Mouse (Mus musculus) lung, embryonic 16.5 days (tissue): ENCODE measurements around the gene Plch2. TPM values are rescaled to one million over a fixed set of nuclear protein-coding genes. Genes with fewer than 3 reads are reported as not detected.
A peak's percentile ranks its signal among the peaks of the same experiment; 100 is the strongest.

Source experiments
- ATAC-seq: fragments of 200-750 bp; cut with Nextera tagmentation; 2 replicates; pipeline ENCODE4 v1.8.0; 2017; ENCODE audit warnings: low read depth, mild to moderate bottlenecking, moderate library complexity
- H3K27ac ChIP-seq: fragments of 300-500 bp; sonication (generic); 2 replicates; pipeline ENCODE4 v1.5.1; 2014; ENCODE audit warnings: mild to moderate bottlenecking, control low read depth, low read length
- H3K27me3 ChIP-seq: fragments of 300-500 bp; sonication (generic); 2 replicates; pipeline ENCODE4 v1.6.1; 2014; ENCODE audit warnings: low read depth, low read length, mixed read lengths; ENCODE audit not compliant: control insufficient read depth, insufficient read depth
- H3K36me3 ChIP-seq: fragments of 300-500 bp; sonication (generic); 2 replicates; pipeline ENCODE4 v1.6.1; 2014; ENCODE audit warnings: low read length; ENCODE audit not compliant: control insufficient read depth, insufficient read depth
- H3K4me1 ChIP-seq: fragments of 300-500 bp; sonication (generic); replicated peaks from 2 replicates; pipeline ENCODE4 v1.6.1; 2014; ENCODE audit warnings: low read length, mixed read lengths; ENCODE audit not compliant: control insufficient read depth, insufficient read depth
- H3K4me2 ChIP-seq: fragments of 300-500 bp; sonication (generic); 2 replicates; pipeline ENCODE4 v1.6.1; 2014; ENCODE audit warnings: low read depth, low read length, control low read depth
- H3K4me3 ChIP-seq: fragments of 300-500 bp; sonication (generic); 2 replicates; pipeline ENCODE4 v1.5.1; 2014; ENCODE audit warnings: mild to moderate bottlenecking, low read length, control low read depth
- H3K9ac ChIP-seq: fragments of 300-500 bp; sonication (generic); 2 replicates; pipeline ENCODE4 v1.6.1; 2014; ENCODE audit warnings: low read length, control low read depth
- H3K9me3 ChIP-seq: fragments of 300-500 bp; sonication (generic); 2 replicates; pipeline ENCODE4 v1.6.1; 2016; ENCODE audit warnings: low read length; ENCODE audit not compliant: control insufficient read depth
- WGBS: fragments of 180-500 bp; shearing (Covaris S2); extraction: QIAGEN DNeasy Blood & Tissue Kit; methylation state at CpG from one replicate; pipeline ENCODE4 v1.1.7; 2014; 5-methylcytosine and 5-hydroxymethylcytosine counted together
- polyA plus RNA-seq: library from polyadenylated mRNA; unstranded; fragments of >200 nt; fragmentation: Nextera tagmentation; extraction: Ambion mirVana; gene quantifications from 2 replicates; pipeline ENCODE4 v1.2.1, GENCODE M21; 2015

Gene Plch2
- polyA plus RNA-seq, 1 experiment from 2014 or later = 11.4 TPM

DNA sequence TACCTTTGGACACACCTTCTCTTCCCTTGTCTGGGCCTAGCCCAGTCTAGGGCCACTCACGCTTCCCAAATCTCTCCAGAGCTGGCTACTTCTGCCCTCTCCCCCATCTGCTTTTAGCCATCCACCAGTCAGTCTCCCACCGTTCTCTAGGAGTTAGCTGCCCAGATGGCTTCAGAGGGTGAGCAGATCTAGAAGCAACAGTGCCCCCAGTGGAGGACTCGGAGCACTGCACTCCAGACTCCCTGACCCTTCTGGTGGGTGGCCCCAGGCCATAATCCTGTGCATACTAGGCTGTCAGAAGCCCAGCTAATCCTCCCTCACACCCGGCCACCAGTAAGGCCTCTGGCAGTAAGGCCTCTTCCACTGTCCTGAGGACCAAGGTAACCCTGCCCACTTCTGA lies 43.8 kb downstream of the Plch2 start:
- Histone ChIP-seq H3K4me3 (no peak overlapping the region), H3K4me2 (no peak overlapping the region), H3K4me1 (no peaks in the 10 kb centered on the region), H3K36me3 (no peaks in the 10 kb centered on the region), H3K9me3 (no peaks in the 10 kb centered on the region), H3K9ac (no peak overlapping the region), H3K27me3 (no peaks in the 10 kb centered on the region), H3K27ac (no peak overlapping the region)
- ATAC-seq = peak; percentile 56; the same call in 1 of the 2 replicates
- 4% methylated on average over 4 of the region's 4 CpGs for WGBS

DNA sequence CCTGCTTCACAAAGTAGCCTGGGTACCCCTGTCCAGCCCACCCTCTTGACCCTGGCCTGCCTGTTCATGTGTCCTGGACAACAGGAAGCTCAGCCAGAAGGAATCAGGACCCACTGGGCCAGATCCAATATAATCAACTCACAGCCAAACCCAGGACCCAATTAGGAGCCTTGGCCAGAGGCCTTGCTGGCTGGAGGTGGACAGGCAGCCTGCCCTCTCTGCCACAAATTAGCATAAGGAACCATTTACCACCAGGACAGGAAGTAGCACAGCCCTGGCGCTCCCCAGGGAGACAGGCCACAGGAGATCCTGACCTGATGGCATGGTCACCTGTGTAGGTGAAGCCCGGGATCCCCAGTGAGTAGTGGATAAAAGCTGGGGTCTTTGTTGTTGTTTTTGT lies 44.5 kb downstream of the Plch2 start:
- ATAC-seq = no peak
- Histone ChIP-seq H3K4me2 (no peak overlapping the region), H3K36me3 (no peaks in the 10 kb centered on the region), H3K4me3 (no peak overlapping the region), H3K4me1 (no peaks in the 10 kb centered on the region), H3K27ac (no peak overlapping the region), H3K27me3 (no peaks in the 10 kb centered on the region), H3K9ac (no peak overlapping the region), H3K9me3 (no peaks in the 10 kb centered on the region)
- 56% methylated on average over 2 of the region's 2 CpGs for WGBS

DNA sequence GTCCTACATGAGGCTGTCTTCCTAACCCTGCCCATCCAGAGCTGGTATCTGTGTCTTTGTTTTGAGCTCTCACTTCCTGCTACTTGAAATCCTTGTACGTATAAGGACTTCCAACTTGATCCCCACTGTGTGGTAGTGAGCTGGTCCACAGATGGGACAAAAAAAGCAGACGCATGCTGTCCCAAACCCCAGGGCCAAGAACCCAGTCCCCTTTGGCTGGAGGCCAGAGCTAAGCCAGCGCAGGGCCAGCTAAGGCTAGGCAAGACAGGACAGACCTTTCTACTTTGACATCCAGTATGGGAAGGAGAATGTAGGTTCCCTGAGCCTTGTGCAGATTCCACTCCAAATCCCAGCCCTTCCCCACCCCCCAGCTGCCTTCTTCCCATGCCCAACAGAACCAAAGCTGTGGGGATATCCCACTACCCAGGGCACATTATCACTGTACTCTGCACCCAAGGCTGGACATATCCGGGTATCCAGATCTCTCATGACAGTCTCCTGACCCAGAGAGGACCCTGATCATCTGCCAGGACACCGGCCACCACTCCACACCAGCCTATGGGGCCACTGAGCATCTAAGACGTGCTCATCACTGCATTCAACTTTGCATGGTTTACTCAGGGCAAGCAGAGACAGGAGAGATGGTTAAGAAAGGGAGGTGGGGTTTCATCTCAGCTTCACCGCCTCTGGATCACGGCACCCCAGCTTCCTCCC lies 45.1 kb downstream of the Plch2 start:
- no peak overlapping the region for H3K27ac ChIP-seq
- WGBS = 64% methylated on average over 8 of the region's 8 CpGs

DNA sequence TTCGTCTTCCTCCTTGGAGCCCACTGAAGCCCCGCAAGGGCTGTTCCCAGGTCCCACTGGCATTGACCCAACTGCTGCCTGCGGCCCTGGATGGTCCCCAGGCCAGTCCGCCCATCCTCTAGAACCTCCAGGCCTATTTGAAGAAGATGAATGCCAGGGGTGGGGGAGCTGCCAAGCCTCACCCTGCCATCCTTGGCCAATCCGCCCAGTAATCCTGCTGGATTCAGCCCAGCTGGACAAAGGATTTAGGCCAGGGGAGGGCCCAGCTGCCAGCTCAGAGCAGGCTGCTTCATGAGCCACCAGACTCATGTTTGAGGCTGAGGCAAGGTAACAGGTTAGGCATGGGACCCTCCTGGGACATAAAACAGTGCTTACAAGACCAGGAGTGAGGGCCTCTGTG lies 45.7 kb downstream of the Plch2 start:
- WGBS = 67% methylated on average over 5 of the region's 5 CpGs
- H3K36me3 ChIP-seq = no peaks in the 10 kb centered on the region
- ATAC-seq = no peak
- H3K9me3 ChIP-seq = no peaks in the 10 kb centered on the region
- no peak overlapping the region for H3K4me2 ChIP-seq
- no peaks in the 10 kb centered on the region for H3K4me1 ChIP-seq
- no peak overlapping the region for H3K9ac ChIP-seq
- H3K4me3 ChIP-seq = no peak overlapping the region
- no peaks in the 10 kb centered on the region for H3K27me3 ChIP-seq
- H3K27ac ChIP-seq = no peak overlapping the region

More for the DNA sequence above, 45.1 kb downstream of the Plch2 start:
- Histone ChIP-seq H3K4me2 (no peak overlapping the region), H3K9ac (no peak overlapping the region), H3K36me3 (no peaks in the 10 kb centered on the region), H3K4me3 (no peak overlapping the region), H3K4me1 (no peaks in the 10 kb centered on the region), H3K27me3 (no peaks in the 10 kb centered on the region), H3K9me3 (no peaks in the 10 kb centered on the region)
- ATAC-seq = no peak

DNA sequence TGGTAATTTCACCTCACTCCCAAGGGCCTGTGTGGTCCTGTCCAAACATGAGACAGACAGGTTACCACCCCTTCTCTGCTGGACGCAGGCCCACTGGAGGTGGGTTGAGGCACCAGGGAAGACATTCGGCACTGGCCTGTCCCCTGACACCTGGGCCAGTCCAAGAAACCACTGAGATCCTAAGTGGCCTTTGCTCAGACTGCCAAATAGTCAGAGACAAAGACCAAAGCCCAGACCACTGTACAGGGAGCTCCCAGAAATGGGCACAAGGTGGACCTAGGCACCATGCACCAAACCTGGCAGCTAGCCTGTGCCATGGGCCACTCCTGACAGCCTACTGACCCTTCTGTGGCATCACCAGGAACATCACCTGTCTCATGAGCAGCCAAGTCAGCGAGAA lies 47.4 kb downstream of the Plch2 start:
- Histone ChIP-seq H3K9ac (no peak overlapping the region), H3K4me2 (no peak overlapping the region), H3K4me3 (no peak overlapping the region), H3K27ac (no peak overlapping the region), H3K9me3 (no peaks in the 10 kb centered on the region), H3K4me1 (no peaks in the 10 kb centered on the region), H3K36me3 (no peaks in the 10 kb centered on the region), H3K27me3 (no peaks in the 10 kb centered on the region)
- WGBS = 76% methylated on average over 3 of the region's 3 CpGs
- no peak for ATAC-seq

DNA sequence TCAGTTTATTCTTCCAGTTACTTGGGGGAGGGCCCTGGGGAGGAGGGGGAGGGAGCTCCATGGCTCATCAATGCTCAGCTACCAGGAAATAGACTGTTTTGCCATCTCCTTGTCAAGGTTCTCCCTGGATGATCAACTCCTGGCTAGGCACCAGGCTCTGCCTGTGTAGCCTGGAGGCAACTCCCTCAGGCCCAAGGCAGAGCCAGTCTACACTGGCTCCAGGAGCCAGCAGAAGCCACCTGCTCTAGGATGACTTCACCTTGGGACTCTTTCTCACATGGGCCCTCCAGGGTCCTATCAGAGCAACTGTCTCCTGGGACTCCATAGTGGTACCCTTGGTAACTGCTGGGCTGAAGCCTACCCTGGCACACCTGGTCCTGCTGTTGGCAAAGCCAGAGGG lies 48.5 kb downstream of the Plch2 start:
- Histone ChIP-seq H3K9ac (no peak overlapping the region), H3K9me3 (no peaks in the 10 kb centered on the region), H3K4me3 (no peak overlapping the region), H3K36me3 (no peaks in the 10 kb centered on the region), H3K4me1 (no peaks in the 10 kb centered on the region), H3K27ac (no peak overlapping the region), H3K27me3 (no peaks in the 10 kb centered on the region), H3K4me2 (no peak overlapping the region)
- ATAC-seq = no peak

DNA sequence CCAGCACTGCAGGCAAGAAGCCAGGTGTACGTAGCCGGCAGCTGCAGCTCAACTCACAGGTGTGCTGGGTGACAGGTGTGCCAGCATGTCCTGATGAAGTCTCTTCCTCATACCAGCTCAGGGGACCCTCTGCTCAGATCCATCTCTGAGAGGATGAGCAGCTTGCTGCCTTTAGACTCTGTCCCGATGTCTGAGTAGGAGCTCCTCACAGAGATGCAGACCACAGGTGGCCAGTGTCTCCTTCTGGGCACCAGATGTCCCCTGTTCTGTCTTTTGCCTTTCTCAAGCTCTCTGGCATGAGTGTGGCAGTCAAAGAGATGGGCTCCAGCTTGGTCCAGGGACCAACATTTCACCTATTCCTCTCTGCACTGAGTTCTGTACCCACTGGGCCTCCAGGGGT lies 48.9 kb downstream of the Plch2 start:
- Histone ChIP-seq H3K27ac (no peak overlapping the region), H3K4me1 (no peaks in the 10 kb centered on the region), H3K36me3 (no peaks in the 10 kb centered on the region), H3K9ac (no peak overlapping the region), H3K9me3 (no peaks in the 10 kb centered on the region), H3K27me3 (no peaks in the 10 kb centered on the region), H3K4me3 (no peak overlapping the region), H3K4me2 (no peak overlapping the region)
- no peak for ATAC-seq
- WGBS = 85% methylated on average over 3 of the region's 3 CpGs

DNA sequence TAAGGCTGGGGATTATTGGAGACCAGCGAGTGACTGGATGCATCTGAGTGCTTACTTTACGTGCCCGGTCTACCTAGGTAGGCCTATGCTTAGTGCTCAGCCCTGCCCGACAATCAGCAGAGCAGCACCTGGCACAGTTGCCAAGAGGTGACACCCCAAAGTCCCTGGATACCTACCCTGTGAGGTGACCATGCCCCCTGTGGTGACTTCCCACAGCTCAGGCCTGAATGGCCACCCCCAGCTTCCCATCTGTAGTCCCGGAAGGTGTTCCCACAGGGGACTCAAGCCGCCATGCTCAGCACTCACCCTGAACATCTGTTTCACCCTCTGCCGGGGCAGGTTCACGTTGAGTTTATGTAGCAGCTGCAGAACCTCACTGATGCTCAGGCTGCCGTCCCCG lies 50.3 kb downstream of the Plch2 start:
- Histone ChIP-seq H3K27ac (no peak overlapping the region), H3K9me3 (no peaks in the 10 kb centered on the region), H3K4me1 (no peaks in the 10 kb centered on the region), H3K4me3 (no peak overlapping the region), H3K27me3 (no peaks in the 10 kb centered on the region), H3K4me2 (no peak overlapping the region), H3K9ac (no peak overlapping the region), H3K36me3 (no peaks in the 10 kb centered on the region)
- no peak for ATAC-seq
- 59% methylated on average over 10 of the region's 10 CpGs for WGBS

DNA sequence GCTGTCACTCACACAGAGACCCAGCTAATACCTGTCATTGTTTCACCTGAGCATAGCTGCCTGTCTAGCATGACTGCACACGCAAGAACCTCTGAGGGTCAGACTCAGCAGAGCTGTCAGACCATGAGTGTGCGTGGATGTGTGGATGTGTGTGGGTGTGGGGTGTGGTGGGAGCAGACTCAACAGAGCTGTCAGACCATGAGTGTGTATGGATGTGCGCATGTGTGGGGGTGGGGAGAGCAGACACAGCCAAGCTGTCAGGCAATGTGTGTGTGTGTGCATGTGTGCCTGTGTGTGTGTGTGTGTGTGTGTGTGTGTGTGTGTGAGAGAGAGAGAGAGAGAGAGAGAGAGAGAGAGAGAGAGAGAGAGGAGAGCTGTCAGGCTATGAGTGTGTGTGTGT lies 51.3 kb downstream of the Plch2 start:
- Histone ChIP-seq H3K4me2 (no peak overlapping the region), H3K9ac (no peak overlapping the region), H3K27ac (no peak overlapping the region), H3K4me3 (no peak overlapping the region), H3K27me3 (no peaks in the 10 kb centered on the region), H3K9me3 (no peaks in the 10 kb centered on the region), H3K4me1 (peaks cover 3% of the 10 kb centered on the region; the same call in 1 of the 2 replicates), H3K36me3 (no peaks in the 10 kb centered on the region)
- ATAC-seq = no peak
- WGBS = 59% methylated on average over 3 of the region's 3 CpGs

DNA sequence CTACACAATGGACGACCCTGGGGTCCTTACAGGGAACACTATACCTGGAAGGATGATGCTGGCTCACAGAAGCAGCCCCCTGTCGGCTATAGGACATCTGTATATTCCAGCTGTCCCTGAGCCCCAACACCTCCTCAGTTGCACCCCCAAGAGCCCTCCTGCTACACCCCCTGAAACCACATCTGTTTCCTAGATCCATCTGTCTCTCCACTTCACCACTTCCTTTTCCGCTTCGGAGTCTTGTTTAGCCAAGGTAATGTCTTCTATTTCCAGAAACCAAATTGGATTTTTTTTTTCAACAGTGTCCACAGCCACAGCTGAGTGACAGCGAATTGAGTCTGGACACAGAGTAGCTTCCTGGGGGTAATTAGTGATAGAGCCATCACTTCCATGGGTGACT lies 57.2 kb downstream of the Plch2 start:
- 65% methylated on average over 5 of the region's 5 CpGs for WGBS
- Histone ChIP-seq H3K4me3 (no peak overlapping the region), H3K4me1 (peaks cover 6% of the 10 kb centered on the region; the same call in 1 of the 2 replicates), H3K9me3 (no peaks in the 10 kb centered on the region), H3K27me3 (no peaks in the 10 kb centered on the region), H3K36me3 (no peaks in the 10 kb centered on the region), H3K27ac (no peak overlapping the region), H3K4me2 (no peak overlapping the region), H3K9ac (no peak overlapping the region)
- ATAC-seq = no peak
